Mouse (Mus musculus): ENCODE results near the gene Msx2. TPM values are rescaled to one million over a fixed set of nuclear protein-coding genes. Genes with fewer than 3 reads are reported as not detected.

Gene Msx2
- polyA plus RNA-seq, 1 experiment from 2014 or later = 10.8 TPM

DNA sequence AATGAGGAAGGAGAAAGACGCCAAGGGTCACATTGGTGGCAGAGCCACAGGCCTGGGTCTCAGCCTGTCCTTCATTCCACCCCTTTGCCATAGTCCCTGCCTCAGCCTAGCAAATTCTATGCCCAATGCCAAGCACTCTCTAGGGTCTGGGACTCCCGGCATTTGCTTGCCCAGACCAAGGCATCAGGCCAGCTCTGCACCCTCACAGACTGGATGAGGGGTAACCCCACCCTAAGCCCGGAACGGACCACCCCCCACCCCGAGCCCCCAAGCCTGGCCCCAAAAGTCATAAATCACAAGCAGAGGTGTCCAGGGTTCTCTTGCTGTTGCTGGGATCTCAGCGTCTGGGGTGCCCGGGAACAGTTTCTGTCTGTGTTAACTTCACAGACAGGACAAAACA lies 9.8 kb downstream of the Msx2 start:
- Histone ChIP-seq H3K4me1 (ENCODE audit: control insufficient read depth, insufficient read depth, low read length) (peaks cover 7% of the 10 kb centered on the region; the same call in 1 of the 2 replicates), H3K9ac (ENCODE audit: low read depth, low read length) (0 out of 2 replicates have a peak overlapping the region, but pooled peaks have one; percentile 10), H3K4me3 (ENCODE audit: low read depth, low read length) (peak overlapping the region; percentile 44), H3K36me3 (ENCODE audit: control insufficient read depth, insufficient read depth, low read length) (no peaks in the 10 kb centered on the region), H3K9me3 (replicated peaks; ENCODE audit: control insufficient read depth, low read length) (no peaks in the 10 kb centered on the region), H3K4me2 (peak overlapping the region; percentile 81), H3K27ac (ENCODE audit: low read depth, low read length) (no peak overlapping the region), H3K27me3 (ENCODE audit: control insufficient read depth, insufficient read depth, low read length) (peaks cover 54% of the 10 kb centered on the region)
- ATAC-seq (replicated peaks; ENCODE audit: insufficient number of reproducible peaks, low FRiP score, low TSS enrichment) = no peak
- WGBS (ENCODE audit: insufficient replicate concordance) = 4% methylated on average over 7 of the region's 7 CpGs

GRCm38 (mm10) chr13:53462649-53462970 lies 10.3 kb downstream of the Msx2 start:
- peak overlapping the region; percentile 81 for H3K4me2 ChIP-seq
- H3K36me3 ChIP-seq (ENCODE audit: control insufficient read depth, insufficient read depth, low read length) = no peaks in the 10 kb centered on the region
- no peak overlapping the region for H3K9ac ChIP-seq (ENCODE audit: low read depth, low read length)
- no peak overlapping the region for H3K27ac ChIP-seq (ENCODE audit: low read depth, low read length)
- H3K4me3 ChIP-seq (ENCODE audit: low read depth, low read length) = peak overlapping the region; percentile 44
- peaks cover 7% of the 10 kb centered on the region; the same call in 1 of the 2 replicates for H3K4me1 ChIP-seq (ENCODE audit: control insufficient read depth, insufficient read depth, low read length)
- H3K27me3 ChIP-seq (ENCODE audit: control insufficient read depth, insufficient read depth, low read length) = peaks cover 56% of the 10 kb centered on the region
- no peaks in the 10 kb centered on the region for H3K9me3 ChIP-seq (replicated peaks; ENCODE audit: control insufficient read depth, low read length)
- no peak for ATAC-seq (replicated peaks; ENCODE audit: insufficient number of reproducible peaks, low FRiP score, low TSS enrichment)
- under 1% methylated on average over 15 of the region's 15 CpGs for WGBS (ENCODE audit: insufficient replicate concordance)

DNA sequence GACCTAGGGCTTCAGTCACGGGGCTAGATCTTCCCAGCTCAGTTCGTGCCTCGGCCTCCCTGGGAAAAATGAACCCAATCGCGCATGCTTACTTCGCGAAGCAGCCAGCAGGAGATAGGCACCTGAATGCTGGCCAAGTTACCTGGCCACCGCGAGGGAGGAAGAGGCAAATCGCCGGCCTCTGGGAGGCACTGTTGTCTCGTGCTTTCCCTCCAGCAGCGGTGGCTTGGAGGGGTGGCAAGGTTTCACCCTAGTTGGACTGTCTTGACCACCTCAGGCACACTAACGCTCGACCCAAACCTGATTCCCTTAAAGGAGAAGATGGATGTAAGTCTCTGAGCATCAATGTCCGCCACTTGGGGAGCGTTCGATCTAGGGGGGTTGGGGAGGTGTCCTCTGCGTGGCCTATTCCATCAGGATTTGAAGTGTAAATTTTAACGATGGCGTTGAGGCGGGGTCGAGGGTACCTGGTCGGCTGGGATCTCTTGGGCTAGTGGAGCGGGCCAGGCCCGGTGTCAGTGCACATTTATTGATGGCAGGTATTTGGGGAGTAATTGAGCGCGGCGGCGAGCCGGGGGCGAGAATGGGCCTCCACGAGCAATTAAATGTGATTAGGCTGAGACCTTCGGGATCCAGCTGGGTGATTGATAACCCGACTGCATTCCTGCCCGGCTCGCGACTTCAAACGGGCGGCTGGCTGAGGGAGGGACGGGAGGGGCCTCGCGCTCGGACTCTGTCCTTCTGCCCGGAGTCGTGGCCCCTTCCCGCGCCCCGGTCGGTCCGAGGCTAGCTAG lies 10.8 kb downstream of the Msx2 start:
- Histone ChIP-seq H3K9me3 (replicated peaks; ENCODE audit: control insufficient read depth, low read length) (no peaks in the 10 kb centered on the region), H3K36me3 (ENCODE audit: control insufficient read depth, insufficient read depth, low read length) (no peaks in the 10 kb centered on the region), H3K4me1 (ENCODE audit: control insufficient read depth, insufficient read depth, low read length) (peaks cover 7% of the 10 kb centered on the region; the same call in 1 of the 2 replicates), H3K27ac (ENCODE audit: low read depth, low read length) (no peak overlapping the region), H3K4me3 (ENCODE audit: low read depth, low read length) (peak overlapping the region; percentile 44), H3K27me3 (ENCODE audit: control insufficient read depth, insufficient read depth, low read length) (peaks cover 57% of the 10 kb centered on the region), H3K4me2 (peak overlapping the region; percentile 81), H3K9ac (ENCODE audit: low read depth, low read length) (0 out of 2 replicates have a peak overlapping the region, but pooled peaks have one; percentile 16)
- ATAC-seq (replicated peaks; ENCODE audit: insufficient number of reproducible peaks, low FRiP score, low TSS enrichment) = no peak; the same call in 1 of the 2 replicates
- under 1% methylated on average over 51 of the region's 51 CpGs for WGBS (ENCODE audit: insufficient replicate concordance)

DNA sequence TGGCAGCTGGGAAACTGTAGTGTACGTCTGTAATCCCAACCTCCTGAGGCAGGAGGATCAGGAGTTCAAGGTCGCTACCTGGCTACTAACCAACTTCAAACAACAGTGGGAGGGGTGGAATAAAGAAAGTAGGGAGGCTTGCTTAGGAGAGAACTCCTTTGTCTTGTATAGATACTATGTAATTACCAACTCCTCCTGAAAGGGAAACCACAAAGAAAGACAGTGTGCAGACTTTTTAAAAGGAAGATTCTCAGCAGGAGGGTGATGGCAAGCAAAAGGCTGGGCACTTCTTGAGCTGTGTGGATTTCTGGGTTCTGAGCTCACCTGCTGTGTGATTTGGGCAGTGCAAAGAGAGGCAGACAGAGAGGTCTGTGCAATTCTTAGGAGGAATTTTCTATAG lies 11.5 kb downstream of the Msx2 start:
- H3K27me3 ChIP-seq (ENCODE audit: control insufficient read depth, insufficient read depth, low read length) = peaks cover 54% of the 10 kb centered on the region
- H3K4me3 ChIP-seq (ENCODE audit: low read depth, low read length) = no peak overlapping the region
- no peaks in the 10 kb centered on the region for H3K9me3 ChIP-seq (replicated peaks; ENCODE audit: control insufficient read depth, low read length)
- no peaks in the 10 kb centered on the region for H3K36me3 ChIP-seq (ENCODE audit: control insufficient read depth, insufficient read depth, low read length)
- no peak for ATAC-seq (replicated peaks; ENCODE audit: insufficient number of reproducible peaks, low FRiP score, low TSS enrichment)
- H3K4me1 ChIP-seq (ENCODE audit: control insufficient read depth, insufficient read depth, low read length) = peaks cover 6% of the 10 kb centered on the region; the same call in 1 of the 2 replicates
- no peak overlapping the region for H3K4me2 ChIP-seq
- no peak overlapping the region for H3K9ac ChIP-seq (ENCODE audit: low read depth, low read length)
- no peak overlapping the region for H3K27ac ChIP-seq (ENCODE audit: low read depth, low read length)
- 41% methylated on average over 2 of the region's 2 CpGs for WGBS (ENCODE audit: insufficient replicate concordance)

GRCm38 (mm10) chr13:53458766-53459165 lies 14.1 kb downstream of the Msx2 start:
- Histone ChIP-seq H3K27ac (ENCODE audit: low read depth, low read length) (no peak overlapping the region), H3K27me3 (ENCODE audit: control insufficient read depth, insufficient read depth, low read length) (peaks cover 37% of the 10 kb centered on the region), H3K4me3 (ENCODE audit: low read depth, low read length) (no peak overlapping the region), H3K36me3 (ENCODE audit: control insufficient read depth, insufficient read depth, low read length) (no peaks in the 10 kb centered on the region), H3K9me3 (replicated peaks; ENCODE audit: control insufficient read depth, low read length) (no peaks in the 10 kb centered on the region), H3K4me2 (no peak overlapping the region), H3K9ac (ENCODE audit: low read depth, low read length) (no peak overlapping the region), H3K4me1 (ENCODE audit: control insufficient read depth, insufficient read depth, low read length) (peaks cover 4% of the 10 kb centered on the region; the same call in 1 of the 2 replicates)
- ATAC-seq (replicated peaks; ENCODE audit: insufficient number of reproducible peaks, low FRiP score, low TSS enrichment) = no peak
- WGBS (ENCODE audit: insufficient replicate concordance) = 62% methylated on average over 4 of the region's 4 CpGs

DNA sequence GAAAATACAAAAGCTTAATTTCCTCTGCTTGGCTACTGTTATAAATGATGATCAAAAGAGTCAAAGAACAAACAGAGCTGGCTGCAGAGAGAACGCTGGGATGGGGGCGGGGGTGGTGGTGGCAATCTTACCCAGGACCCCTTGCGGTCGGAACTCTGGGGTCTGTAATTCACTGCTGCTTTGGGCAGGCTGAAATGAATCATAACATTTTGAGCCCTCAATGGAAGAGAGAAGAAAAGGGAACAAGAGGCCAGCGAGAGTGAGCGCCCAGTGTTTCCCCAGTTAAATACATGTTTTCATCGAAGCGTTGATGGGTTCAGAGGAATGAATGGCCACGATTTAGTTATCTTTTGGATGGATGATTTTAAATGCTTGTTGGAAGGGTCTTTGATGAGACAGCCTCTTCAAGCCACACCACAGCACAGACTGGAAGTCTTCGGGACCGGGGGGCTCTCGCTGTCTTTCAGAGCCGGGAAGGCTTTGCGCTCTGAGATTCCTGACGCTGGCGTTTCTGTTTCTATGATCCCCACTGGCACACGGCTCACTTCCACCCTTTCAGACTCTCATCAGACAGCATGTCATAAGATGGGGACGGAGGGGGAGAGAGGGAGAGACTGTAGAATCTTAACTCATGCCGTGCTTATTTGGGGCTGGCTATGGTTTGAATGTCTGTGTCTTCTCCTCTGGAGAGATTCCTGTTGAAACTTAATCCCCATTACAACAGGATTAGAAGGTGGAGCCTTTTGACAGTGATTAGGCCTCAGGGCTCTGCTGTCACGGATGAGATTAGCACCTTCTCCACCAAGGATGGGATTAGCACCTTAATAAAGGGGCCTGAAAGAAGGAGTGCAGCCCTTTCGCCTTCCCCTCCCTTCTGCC lies 17.8 kb downstream of the Msx2 start:
- Histone ChIP-seq H3K9ac (ENCODE audit: low read depth, low read length) (peak overlapping the region; percentile 58), H3K27ac (ENCODE audit: low read depth, low read length) (no peak overlapping the region), H3K4me2 (peak overlapping the region; percentile 73), H3K4me3 (ENCODE audit: low read depth, low read length) (peak overlapping the region; percentile 41), H3K36me3 (ENCODE audit: control insufficient read depth, insufficient read depth, low read length) (no peaks in the 10 kb centered on the region), H3K4me1 (ENCODE audit: control insufficient read depth, insufficient read depth, low read length) (peaks cover 4% of the 10 kb centered on the region; the same call in 1 of the 2 replicates), H3K9me3 (replicated peaks; ENCODE audit: control insufficient read depth, low read length) (no peaks in the 10 kb centered on the region), H3K27me3 (ENCODE audit: control insufficient read depth, insufficient read depth, low read length) (peaks cover 17% of the 10 kb centered on the region)
- 8% methylated on average over 21 of the region's 21 CpGs for WGBS (ENCODE audit: insufficient replicate concordance)
- no peak for ATAC-seq (replicated peaks; ENCODE audit: insufficient number of reproducible peaks, low FRiP score, low TSS enrichment)

GRCm38 (mm10) chr13:53453927-53454326 lies 18.9 kb downstream of the Msx2 start:
- H3K36me3 ChIP-seq (ENCODE audit: control insufficient read depth, insufficient read depth, low read length) = no peaks in the 10 kb centered on the region
- H3K27me3 ChIP-seq (ENCODE audit: control insufficient read depth, insufficient read depth, low read length) = peaks cover 15% of the 10 kb centered on the region
- no peak overlapping the region for H3K9ac ChIP-seq (ENCODE audit: low read depth, low read length)
- 79% methylated on average over 3 of the region's 3 CpGs for WGBS (ENCODE audit: insufficient replicate concordance)
- H3K4me2 ChIP-seq = no peak overlapping the region
- no peaks in the 10 kb centered on the region for H3K9me3 ChIP-seq (replicated peaks; ENCODE audit: control insufficient read depth, low read length)
- H3K4me3 ChIP-seq (ENCODE audit: low read depth, low read length) = no peak overlapping the region
- H3K4me1 ChIP-seq (ENCODE audit: control insufficient read depth, insufficient read depth, low read length) = peaks cover 4% of the 10 kb centered on the region; the same call in 1 of the 2 replicates
- H3K27ac ChIP-seq (ENCODE audit: low read depth, low read length) = no peak overlapping the region
- no peak for ATAC-seq (replicated peaks; ENCODE audit: insufficient number of reproducible peaks, low FRiP score, low TSS enrichment)

DNA sequence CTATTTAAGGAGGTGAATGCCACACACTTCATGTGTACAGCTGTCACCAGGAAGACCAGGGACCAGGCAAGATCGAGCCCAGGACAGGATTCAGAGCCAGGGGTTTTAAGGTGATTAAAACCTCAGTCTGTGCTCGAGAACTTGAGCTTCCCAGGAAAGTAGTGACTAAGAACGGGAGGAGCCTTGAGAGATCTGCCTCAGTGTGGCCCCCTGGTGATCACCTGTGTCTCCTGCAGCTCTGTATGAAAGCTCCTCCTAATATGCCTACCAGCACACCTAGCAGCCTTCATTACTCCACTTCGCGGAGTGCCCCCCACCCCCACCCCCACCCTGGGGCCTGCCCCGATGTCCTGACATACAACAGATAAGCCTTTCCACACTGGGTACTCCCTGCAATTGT lies 25.3 kb downstream of the Msx2 start:
- 16% methylated on average over 6 of the region's 6 CpGs for WGBS (ENCODE audit: insufficient replicate concordance)
- Histone ChIP-seq H3K27me3 (ENCODE audit: control insufficient read depth, insufficient read depth, low read length) (no peaks in the 10 kb centered on the region; the same call in 1 of the 2 replicates), H3K4me1 (ENCODE audit: control insufficient read depth, insufficient read depth, low read length) (no peaks in the 10 kb centered on the region), H3K9me3 (replicated peaks; ENCODE audit: control insufficient read depth, low read length) (no peaks in the 10 kb centered on the region), H3K9ac (ENCODE audit: low read depth, low read length) (no peak overlapping the region), H3K4me3 (ENCODE audit: low read depth, low read length) (no peak overlapping the region), H3K36me3 (ENCODE audit: control insufficient read depth, insufficient read depth, low read length) (no peaks in the 10 kb centered on the region), H3K4me2 (peak overlapping the region; percentile 29; the same call in 1 of the 2 replicates), H3K27ac (ENCODE audit: low read depth, low read length) (no peak overlapping the region)
- ATAC-seq (replicated peaks; ENCODE audit: insufficient number of reproducible peaks, low FRiP score, low TSS enrichment) = no peak

Measured in heart, embryonic 11.5 days (tissue).